Mouse (Mus musculus) MEL (cell line): ENCODE data around the gene Cyp27b1.

Experiments
- CTCF ChIP-seq, 3 experiments: IDR thresholded peaks in 2 of 3; conservative IDR thresholded peaks in 1 of 3; 2 replicates each; pipeline ENCODE4 v1.5.1; 2011 to 2012; ENCODE audit warnings: low read length in 3 of 3, low read depth in 2 of 3, mild to moderate bottlenecking in 2 of 3, improper control_type of control experiment in 1 of 3, inconsistent platforms in 1 of 3, mixed read lengths in 1 of 3, moderate library complexity in 1 of 3; ENCODE audit not compliant: control insufficient read depth in 1 of 3, insufficient read depth in 1 of 3, poor library complexity in 1 of 3, severe bottlenecking in 1 of 3
- ELF1 ChIP-seq: IDR thresholded peaks from 2 replicates; pipeline ENCODE4 v1.6.1; 2014; ENCODE audit warnings: low read depth, mild to moderate bottlenecking, inconsistent platforms, low read length, improper control_type of control experiment, moderate library complexity
- EP300 ChIP-seq, 2 experiments: IDR thresholded peaks; 2 replicates each; pipeline ENCODE4 v1.6.1; 2011; ENCODE audit warnings: improper control_type of control experiment in 2 of 2, low read length in 2 of 2, low read depth in 1 of 2, mild to moderate bottlenecking in 1 of 2
- MAFK ChIP-seq: IDR thresholded peaks from 2 replicates; pipeline ENCODE4 v1.6.1; 2011; ENCODE audit warnings: low read depth, mild to moderate bottlenecking, low read length, improper control_type of control experiment, borderline replicate concordance
- RAD21 ChIP-seq: IDR thresholded peaks from 2 replicates; pipeline ENCODE4 v1.6.1; 2011; ENCODE audit warnings: mild to moderate bottlenecking, low read depth, low read length, improper control_type of control experiment
- RCOR1 ChIP-seq: IDR thresholded peaks from 2 replicates; pipeline ENCODE4 v1.6.1; 2012; ENCODE audit warnings: low read depth, mild to moderate bottlenecking, inconsistent platforms, low read length, improper control_type of control experiment
- TCF12 ChIP-seq: IDR thresholded peaks from 2 replicates; pipeline ENCODE4 v1.6.1; 2014; ENCODE audit warnings: low read depth, mild to moderate bottlenecking, inconsistent platforms, low read length, improper control_type of control experiment, moderate library complexity
- USF1 ChIP-seq: IDR thresholded peaks from 2 replicates; pipeline ENCODE4 v1.6.1; 2014; ENCODE audit warnings: low read depth, mild to moderate bottlenecking, inconsistent platforms, low read length, improper control_type of control experiment, moderate library complexity
- ZMIZ1 ChIP-seq: IDR thresholded peaks from 2 replicates; pipeline ENCODE4 v1.6.1; 2012; ENCODE audit warnings: low read depth, mild to moderate bottlenecking, inconsistent platforms, low read length, improper control_type of control experiment, moderate library complexity

GRCm38 (mm10) chr10:127058161-127058560, 10.1 kb downstream of the Cyp27b1 start:
- TF ChIP-seq RAD21 (peak; percentile 51), EP300 (IDR thresholded peaks at IDR 0.05; ENCODE audit: low read depth in 1 of 2, low read length in 2 of 2) (no peak), ZMIZ1 (no peak), RCOR1 (no peak), MAFK (no peak), USF1 (no peak), TCF12 (no peak), CTCF (IDR thresholded peaks at IDR 0.05 in 2 of 3, conservative IDR thresholded peaks at IDR 0.05 in 1 of 3; ENCODE audit: control insufficient read depth in 1 of 3, insufficient read depth in 1 of 3, low read depth in 2 of 3, low read length in 3 of 3, poor library complexity in 1 of 3, severe bottlenecking in 1 of 3) (peak; percentile 90 to 96 (median 96)), ELF1 (no peak)
